Mouse (Mus musculus): ENCODE data around the gene Gm10073.
A peak's percentile ranks its signal among the peaks of the same experiment; 100 is the strongest.
"Not testable (repeated sequence)": the region's sequence is repeated elsewhere in the genome, so short reads cannot be mapped to it uniquely, and the experiment has no call there.

The Gm10073 gene

GRCm38 (mm10) chr8:106573168-106573567 is at the start of gene Gm10073:
Gene Gm10073 (minus strand): TSS chr8:106573461.
- DNase-seq (ENCODE audit: low spot score in 2 of 2), result not testable (repeated sequence)

- DNase-seq (ENCODE audit: low spot score in 2 of 2), result peak in 1 of 2 experiments; percentile 27
These were observed 49.8 kb upstream of the Gm10073 start for GRCm38 (mm10) chr8:106623016-106623415.

GRCm38 (mm10) chr8:106620488-106620887 is 47.2 kb upstream of the Gm10073 start:
- no peak for DNase-seq (ENCODE audit: low spot score in 2 of 2)

- peak; percentile 46 to 62 for DNase-seq (ENCODE audit: low spot score in 2 of 2)
These were observed 46.4 kb upstream of the Gm10073 start for GRCm38 (mm10) chr8:106619549-106620245.

- DNase-seq (ENCODE audit: low spot score in 2 of 2), result no peak
These were observed 45.1 kb upstream of the Gm10073 start for GRCm38 (mm10) chr8:106618324-106618723.

GRCm38 (mm10) chr8:106617865-106618264 is 44.6 kb upstream of the Gm10073 start:
- no peak for DNase-seq (ENCODE audit: low spot score in 2 of 2)

- no peak for DNase-seq (ENCODE audit: low spot score in 2 of 2)
These were observed 43.9 kb upstream of the Gm10073 start for GRCm38 (mm10) chr8:106617196-106617595.

DNA sequence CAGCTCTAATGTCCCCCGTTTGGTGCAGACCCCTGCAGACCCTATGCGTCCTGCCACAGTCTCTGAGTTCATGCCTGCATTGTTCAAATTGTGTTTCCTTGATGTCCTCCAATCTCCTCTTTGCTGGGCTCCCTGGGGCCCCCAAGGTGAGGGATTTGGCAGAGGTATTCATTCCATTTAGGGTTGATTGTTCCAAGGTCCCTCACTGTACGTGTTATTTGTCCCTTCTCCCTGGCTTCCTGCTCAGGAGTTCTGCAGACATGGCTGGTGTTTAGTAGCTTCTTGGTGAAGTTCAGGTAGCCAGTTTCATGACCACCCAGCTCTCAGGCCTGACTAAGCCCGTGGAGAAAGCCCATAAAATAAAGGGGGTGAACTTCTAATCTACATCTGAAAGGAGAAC is 43.4 kb upstream of the Gm10073 start:
- DNase-seq (ENCODE audit: low spot score in 2 of 2), result no peak

DNA sequence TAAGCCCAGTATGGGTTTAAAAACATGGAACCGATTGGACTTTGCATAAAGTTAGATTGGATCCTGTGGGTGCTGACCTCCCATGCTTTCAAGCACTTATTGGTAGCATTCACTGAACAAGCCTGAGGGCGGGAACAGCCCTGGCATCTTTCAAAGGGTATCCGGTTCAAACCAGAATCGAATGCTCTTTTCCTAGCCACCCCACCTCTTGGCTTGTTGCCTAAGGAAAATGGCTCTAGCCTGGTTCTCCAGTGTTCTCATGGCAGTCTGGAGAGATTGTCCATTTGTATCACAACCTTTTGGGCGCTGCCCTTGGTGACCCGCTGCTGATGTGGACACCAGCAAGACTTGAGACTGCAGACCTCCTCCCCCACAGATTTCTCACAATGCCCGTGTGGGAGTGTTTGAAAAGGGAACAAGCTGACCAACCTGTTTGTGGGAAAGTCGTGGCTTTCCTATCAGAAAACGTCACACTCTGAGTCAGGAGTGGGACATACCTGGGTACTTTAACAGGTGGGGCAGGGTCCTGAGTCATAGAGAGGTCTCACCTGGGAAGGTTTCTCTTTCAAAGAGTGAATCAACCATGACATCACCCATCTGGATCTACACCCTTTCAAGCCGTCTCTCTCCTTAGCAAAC is 42.5 kb upstream of the Gm10073 start:
- DNase-seq (ENCODE audit: low spot score in 2 of 2), result peak in 1 of 2 experiments; percentile 31

DNA sequence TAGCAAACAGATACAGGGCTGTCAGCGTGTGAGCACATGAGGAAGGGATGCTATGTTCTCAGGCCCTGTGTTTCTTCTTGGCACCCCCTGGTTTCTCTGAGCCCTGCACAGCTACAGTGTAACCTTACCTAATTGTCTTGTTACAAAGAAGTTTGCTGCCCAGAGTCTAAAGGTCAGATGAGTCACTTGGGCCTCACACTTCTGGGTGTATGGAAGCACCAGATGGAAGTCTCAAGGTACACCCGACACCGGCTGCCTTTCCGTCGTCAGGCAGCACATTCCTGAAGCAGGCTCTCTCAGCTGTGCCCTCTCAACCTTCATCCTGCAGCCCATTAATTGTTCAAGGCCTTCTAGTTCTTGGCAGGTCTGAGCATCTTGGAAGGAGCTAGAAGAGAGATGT is 41.4 kb upstream of the Gm10073 start:
- DNase-seq (ENCODE audit: low spot score in 2 of 2), result no peak

- DNase-seq (ENCODE audit: low spot score in 2 of 2), result no peak
These were observed 38.8 kb upstream of the Gm10073 start for GRCm38 (mm10) chr8:106612047-106612446.

- DNase-seq (ENCODE audit: low spot score in 2 of 2), result peak in 1 of 2 experiments; percentile 69
These were observed 37.8 kb upstream of the Gm10073 start for GRCm38 (mm10) chr8:106610958-106611640.

- no peak for DNase-seq (ENCODE audit: low spot score in 2 of 2)
These were observed 36.0 kb upstream of the Gm10073 start for GRCm38 (mm10) chr8:106609076-106609903.

DNA sequence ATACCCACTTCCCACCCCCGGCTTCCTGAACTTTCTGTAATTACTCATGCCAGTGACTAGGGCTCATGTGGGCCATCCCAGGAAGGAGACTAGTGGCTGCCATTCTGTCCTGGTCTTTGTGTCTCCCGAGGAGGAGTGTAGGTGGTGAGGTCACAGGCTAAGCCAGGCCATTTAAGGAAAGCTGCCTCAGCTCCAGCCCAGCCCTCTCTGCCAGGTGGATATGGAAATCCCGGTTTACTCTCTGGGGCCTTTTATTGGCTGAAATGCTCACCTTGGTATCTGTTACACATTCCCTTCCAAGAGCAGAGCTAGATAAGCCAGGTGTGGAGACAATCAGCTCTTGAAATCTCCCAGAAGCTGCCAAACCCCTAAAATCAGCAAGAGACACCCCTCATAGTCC is 35.2 kb upstream of the Gm10073 start:
- no peak for DNase-seq (ENCODE audit: low spot score in 2 of 2)

DNA sequence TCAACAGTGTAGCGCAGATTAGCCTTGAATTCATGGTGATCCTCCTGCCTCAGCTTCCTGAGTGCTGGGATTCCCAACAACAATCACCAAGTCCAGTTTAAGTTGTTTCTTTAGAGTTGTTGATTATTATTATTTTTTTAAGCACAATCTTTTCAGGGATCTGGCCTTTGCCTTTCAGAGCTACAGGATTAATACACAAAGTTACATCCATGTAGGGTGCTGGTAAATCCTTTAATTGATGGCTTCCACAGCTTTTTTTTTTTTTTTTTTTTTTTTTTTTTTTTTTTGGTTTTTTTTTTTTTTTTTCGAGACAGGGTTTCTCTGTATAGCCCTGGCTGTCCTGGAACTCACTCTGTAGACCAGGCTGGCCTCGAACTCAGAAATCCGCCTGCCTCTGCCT is 34.5 kb upstream of the Gm10073 start:
- DNase-seq (ENCODE audit: low spot score in 2 of 2), result not testable (repeated sequence)

GRCm38 (mm10) chr8:106606601-106607145 is 33.4 kb upstream of the Gm10073 start:
- no peak for DNase-seq (ENCODE audit: low spot score in 2 of 2)

DNA sequence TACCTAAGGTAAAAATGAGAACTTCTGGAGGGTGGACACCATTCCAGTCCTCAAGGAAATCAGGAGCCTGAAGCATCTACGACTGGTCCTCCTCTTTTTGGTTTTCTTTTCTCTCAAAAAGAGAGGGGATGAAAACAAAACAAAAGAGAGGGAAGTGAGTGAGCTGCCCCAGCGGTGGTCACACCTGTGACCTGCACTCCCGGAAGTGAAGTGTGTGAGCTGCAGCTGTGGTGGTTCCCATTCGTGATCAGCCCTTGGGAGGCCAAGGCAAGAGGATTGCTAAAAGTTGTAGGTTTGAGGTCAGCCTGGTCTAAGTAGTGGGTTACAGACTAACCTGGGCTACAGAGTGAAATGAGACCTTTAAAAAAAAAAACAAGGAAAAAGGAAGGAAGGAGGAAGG is 32.9 kb upstream of the Gm10073 start:
- DNase-seq (ENCODE audit: low spot score in 2 of 2), result no peak

- DNase-seq (ENCODE audit: low spot score in 2 of 2), result no peak
These were observed 32.4 kb upstream of the Gm10073 start for GRCm38 (mm10) chr8:106605657-106606056.

GRCm38 (mm10) chr8:106603933-106604332 is 30.7 kb upstream of the Gm10073 start:
- DNase-seq (ENCODE audit: low spot score in 2 of 2), result no peak

DNA sequence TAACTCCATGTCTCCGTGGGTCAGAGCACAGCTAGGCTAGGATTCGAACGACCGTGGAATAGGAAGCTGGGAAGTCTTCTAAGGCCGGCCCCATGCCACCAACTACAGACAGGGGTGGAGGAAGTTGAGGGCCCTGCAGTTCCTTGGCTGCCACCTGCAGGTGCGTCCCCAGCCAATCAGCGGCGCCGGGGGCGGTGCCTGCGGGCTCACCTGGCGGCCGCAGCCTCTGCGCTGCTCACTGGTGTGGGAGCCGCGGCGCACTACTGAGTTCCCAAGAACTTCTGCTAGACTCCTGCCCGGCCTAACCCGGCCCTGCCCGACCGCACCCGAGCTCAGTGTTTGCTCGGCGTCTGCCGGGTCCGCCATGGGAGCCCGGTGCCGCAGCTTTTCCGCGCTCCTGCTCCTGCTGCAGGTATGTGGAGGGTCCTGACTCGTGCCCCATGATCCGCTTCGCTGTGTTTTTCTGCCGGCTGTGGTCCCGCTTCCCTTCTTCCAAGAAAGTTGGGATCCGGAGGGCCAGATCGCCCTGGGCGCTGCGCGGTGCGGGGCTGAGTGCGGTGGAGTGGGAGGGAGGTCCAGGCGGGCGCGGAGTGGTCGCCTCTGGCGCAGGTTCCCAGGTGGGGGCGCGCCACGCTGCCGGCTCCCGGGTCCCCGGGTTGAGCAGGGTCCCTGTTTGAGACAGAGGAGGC is 30.0 kb upstream of the Gm10073 start, which contains the start of gene Cdh1:
TSS of gene Cdh1 (plus strand) at position 221 of the 689 bp plus-strand sequence.
- peak; percentile 81 to 85 for DNase-seq (ENCODE audit: low spot score in 2 of 2)

All from urinary bladder, adult 18-20 months (tissue).